Mouse (Mus musculus): ENCODE measurements at regions not wholly inside any gene's neighbourhood (a gene's known extent, or its start where the extent isn't known, plus 50 kb on each side); places are given as distances from the start of the nearest gene placed in this dataset.

GRCm38 (mm10) chr4:75423296-75423695 lies 145.2 kb upstream of the Dmac1 start:
- TF ChIP-seq CTCF (IDR thresholded peaks at IDR 0.05; ENCODE audit: low read depth) (no peak), EP300 (IDR thresholded peaks at IDR 0.05; ENCODE audit: low read depth) (no peak)
